Mouse (Mus musculus): Measurements from ENCODE around the gene 1600002K03Rik.
"Not testable (repeated sequence)": the region's sequence is repeated elsewhere in the genome, so short reads cannot be mapped to it uniquely, and the experiment has no call there.

1600002K03Rik gene

DNA sequence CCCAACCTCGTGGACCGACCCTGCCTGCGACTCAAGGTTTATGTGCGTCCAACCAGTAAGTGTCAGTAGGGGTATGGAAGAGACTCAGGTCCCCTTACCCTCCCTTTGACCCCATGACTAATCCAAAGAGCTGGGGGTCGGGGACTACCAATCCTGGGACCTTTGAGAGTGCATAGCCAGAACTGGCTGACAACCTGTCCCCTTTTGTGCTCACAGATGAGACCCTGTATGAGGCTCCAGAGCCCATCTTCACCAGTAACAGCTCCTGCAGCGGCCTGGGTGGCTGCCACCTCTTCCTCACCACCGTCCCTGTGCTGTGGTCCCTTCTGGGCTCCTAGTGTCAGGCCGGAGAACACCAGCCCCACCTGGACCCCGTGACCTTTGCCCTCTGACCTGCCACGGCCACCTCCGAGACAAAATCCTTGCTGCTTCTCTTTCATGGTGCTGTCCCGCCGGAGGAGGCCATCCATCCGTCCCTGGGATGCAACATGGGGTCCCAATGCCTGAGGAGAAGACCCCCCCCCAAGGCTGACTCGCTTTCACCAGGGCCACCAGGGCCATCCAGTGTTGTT lies 15.8 kb downstream of the 1600002K03Rik start:
- DNase-seq (ENCODE audit: low read depth): no peak

DNA sequence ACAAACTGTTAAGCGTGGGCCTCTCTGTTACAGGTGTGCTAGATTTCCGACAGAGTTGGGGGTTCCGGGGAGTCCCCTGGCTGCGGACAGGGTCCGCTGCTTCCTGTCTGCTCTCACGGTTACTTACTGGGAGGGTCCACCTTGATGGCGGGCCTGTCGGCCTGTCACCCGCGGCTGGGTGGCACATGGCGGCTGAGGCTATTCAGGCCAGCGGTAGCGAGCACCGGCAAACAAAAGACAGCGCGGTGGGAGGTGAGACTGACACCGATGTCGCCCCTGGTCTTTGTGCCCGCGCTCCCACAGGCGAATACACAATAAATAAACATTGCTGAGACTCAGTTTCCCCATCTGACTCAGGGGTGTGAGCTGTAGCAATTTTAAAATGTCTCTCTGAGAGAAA lies 17.3 kb downstream of the 1600002K03Rik start:
- DNase-seq (ENCODE audit: low read depth): no peak

DNA sequence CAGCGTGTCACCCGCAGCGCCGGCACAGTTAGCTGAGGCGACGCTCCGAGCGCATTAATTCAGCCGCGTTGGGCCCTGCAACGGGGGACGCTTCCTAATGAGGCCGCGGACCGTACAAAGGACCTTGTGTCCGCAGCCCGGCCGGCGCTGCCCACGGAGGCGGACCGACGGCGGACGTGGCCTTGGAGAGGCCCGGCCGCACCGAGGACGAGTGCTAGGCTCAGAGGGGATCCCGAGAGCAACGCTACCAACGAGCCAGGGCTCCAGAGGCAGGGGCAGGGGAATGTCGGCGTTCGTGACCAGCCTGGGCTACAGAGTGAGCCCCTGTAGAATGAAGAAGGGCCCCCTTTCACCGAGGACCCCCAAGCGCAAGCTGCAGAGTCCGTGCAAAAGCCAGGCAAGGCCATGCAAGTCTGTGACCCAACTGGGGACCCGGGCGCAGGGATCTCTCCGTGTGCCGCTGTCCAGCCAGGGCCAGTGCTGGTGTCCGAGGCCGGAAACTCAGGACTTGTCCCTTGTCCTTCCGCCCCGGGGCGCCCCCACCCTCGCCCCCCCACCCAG lies 17.8 kb downstream of the 1600002K03Rik start:
- no peak for DNase-seq (ENCODE audit: low read depth)

DNA sequence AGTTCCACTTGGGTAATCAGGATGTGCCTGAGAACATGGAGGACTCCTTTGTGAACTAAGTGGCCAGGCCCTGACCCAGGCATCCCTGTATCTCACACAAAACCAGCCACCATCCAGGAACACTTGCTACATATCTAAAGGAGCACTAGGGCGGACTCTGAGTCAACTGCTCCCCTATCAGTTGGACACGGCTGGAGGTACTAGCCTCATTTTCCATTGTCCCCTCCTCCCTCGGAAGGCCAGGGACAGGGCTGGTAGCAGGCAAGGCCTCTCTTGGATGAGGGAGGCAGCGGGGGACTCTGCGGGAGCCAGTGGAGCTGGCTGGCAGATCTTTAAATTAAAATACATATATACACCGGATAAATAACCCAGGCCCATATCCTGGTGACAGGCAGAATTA lies 21.2 kb downstream of the 1600002K03Rik start:
- no peak for DNase-seq (ENCODE audit: low read depth)

DNA sequence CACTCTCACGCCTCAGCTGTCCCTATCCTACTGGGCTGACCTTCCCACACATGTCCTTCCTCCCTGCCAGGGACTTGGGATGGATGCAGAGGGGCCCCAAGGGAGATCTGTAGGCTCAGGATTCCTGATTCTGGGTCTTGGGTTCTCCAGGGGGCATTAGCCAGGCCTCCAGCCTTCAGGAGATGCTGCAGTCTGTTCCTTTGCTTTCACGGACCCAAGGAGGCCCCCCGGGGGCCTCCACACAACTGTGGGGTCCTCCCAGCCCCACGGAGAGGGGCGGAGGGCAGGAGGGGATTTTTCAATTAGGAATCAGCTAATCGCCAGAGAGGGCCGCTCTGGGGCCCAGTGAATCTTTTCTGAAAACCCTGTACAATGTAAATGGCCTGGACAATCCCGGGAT lies 21.7 kb downstream of the 1600002K03Rik start:
- DNase-seq (ENCODE audit: low read depth): no peak

DNA sequence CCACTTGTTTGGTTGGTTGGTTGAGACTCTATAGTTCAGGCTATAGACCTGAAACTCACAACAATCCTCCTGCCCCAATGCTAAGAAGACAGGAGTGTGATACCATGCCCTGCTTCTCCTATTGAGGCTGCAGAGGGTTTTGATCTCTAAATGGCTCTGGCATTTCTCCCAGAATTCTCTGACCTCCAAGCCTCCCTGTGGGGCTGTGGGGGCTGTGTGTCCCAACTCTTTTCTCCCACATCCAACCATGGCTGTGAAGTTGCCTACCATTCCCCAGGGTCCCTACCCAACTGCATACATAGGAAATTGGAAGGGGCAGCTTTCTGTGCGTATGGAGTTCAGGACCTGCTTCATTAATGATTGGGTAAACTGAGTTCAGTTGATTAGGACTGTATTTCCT lies 23.4 kb downstream of the 1600002K03Rik start:
- no peak for DNase-seq (ENCODE audit: low read depth)

DNA sequence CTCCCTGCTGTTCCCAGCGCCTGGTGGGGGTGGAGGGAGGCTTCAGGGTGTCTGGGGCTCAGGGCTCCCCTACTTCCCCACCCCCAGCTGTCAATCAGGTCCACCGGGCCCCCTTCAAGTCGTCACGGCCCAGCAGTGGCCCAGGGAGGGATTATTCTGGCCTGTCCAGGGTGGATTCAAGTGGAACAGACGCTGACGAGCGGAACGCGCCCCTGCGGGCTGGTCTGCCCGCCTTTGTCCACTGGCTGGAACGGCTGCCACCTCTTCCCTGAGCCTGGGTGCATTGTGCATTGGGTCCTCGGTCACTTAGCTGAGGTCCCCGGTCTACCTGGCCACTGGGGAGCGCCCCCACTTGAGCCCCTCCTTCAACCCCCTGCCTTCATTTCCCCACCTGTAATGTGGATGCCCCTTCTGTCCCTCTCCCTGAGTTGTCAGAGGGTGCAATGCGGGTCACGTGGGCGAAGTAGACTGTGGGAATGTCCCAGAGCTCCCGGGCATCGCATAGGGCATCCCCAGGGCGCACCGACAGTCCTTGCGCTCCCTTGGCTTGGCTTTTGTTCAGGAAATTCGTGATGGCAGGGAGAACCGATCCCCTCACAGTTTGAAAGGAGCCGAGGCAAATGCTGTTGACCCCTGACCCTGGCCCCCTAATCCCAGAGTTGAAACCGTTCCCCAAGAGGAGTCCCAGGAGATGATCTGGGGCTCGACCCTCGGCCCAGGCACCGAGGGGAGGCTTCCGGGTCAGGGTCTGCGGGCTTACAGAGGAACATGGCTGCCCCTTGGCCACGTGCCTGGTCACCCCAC lies 24.2 kb downstream of the 1600002K03Rik start:
- no peak for DNase-seq (ENCODE audit: low read depth)

DNA sequence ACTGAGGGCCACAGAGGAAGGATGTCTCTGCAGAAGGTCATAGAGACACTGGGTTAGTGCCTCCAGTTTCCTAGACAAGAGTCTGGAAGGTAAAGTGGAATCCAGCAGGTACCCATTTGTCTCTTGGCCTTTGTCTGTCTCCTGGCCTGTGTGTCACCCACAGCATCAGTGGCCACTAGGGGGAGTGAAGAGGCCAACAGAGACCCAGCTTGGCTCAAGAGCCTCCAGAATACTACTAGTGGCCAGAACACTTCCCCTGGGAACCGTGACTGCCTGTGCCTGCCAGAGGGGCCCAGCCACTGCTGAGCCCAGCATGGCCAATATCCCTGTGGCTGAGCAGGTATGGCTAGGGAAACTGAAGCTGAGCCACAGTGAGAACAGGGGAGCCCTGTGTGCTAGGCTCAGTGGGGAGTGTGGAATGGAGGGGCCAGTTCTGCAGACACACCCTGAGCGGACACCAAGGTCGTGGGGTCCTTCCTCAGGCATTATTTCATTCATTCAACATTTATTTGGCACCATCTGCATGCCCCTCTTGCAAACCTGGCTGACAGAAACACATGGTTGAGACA lies 26.8 kb downstream of the 1600002K03Rik start:
- peak; percentile 85 for DNase-seq (ENCODE audit: low read depth)

DNA sequence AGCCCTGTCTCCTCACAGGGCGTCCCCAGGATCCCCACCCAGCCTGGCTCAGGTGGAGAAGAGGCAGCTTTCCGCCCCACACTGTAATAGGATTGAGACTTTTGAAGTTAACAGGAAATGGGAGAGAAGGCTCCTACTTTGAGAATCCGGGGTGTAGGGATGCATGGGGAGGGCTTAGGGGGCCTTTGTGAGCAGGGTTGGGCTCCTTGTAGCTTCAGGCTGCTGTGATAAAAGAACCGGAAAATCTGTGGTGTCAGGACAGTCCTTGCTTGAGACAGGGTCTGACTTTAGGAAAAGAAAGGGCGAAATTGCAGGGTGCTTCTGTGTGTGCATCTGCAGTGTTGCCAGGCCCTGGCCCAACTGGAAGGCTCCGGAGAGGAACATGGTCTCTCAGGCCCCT lies 27.7 kb downstream of the 1600002K03Rik start:
- DNase-seq (ENCODE audit: low read depth): no peak

DNA sequence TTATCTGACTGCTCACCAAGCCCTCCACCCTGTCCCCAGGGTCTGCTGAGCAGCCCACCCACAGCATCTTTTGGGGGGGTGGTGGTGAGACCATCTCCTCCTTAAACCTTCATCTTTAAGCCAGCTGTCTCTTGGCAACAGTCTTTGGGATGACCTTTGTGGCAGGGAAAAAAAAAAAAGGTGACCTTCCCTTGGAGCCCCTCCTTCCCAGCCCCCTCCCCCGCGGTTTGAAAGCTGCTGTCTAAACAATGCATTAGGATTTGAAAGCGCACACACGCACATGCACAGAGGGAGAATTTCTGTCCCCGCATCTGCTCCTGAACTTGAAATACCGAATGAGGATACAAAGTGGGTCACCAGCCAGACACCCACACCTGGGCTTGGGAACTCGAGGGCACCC lies 31.3 kb downstream of the 1600002K03Rik start:
- no peak for DNase-seq (ENCODE audit: low read depth)

DNA sequence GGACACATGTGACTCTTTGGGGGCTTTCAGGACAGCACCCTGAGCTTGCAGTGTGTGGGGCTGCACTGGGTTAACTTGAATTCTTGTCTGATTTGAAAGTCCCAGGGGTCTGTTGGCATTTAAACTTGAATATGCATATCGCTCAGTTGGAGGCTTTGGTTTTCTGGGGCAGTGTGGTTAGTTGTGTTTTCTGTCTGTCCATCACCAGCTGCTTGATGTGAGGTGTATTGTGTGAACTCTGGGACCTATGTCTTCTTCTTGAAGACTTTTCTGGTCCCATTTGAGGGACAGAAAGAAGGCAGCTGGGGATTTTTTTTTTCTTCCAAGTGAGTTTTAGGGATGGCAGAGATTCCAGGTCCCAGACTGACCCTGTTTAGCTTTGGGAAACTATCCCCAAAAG lies 34.5 kb downstream of the 1600002K03Rik start:
- DNase-seq (ENCODE audit: low read depth): no peak

DNA sequence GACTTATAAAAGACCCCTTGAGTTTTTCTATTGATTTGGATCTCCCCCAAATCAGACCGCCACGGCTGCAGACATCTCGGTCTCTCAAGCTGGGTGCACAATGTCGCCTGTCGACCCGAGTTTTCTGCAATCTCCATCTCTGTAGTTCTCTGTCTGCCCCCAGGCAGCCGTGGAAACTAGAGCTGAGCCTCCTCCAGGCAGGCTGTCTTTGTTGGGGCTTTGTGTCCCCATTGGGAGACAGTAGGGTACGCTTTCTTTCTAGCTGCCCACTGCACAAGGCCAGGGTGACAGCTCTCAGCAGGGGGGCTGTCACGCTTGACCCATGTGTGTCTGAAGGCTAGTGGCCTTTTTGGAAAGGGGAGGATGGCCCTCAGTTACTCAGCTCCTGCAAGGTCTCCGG lies 34.9 kb downstream of the 1600002K03Rik start:
- no peak for DNase-seq (ENCODE audit: low read depth)

DNA sequence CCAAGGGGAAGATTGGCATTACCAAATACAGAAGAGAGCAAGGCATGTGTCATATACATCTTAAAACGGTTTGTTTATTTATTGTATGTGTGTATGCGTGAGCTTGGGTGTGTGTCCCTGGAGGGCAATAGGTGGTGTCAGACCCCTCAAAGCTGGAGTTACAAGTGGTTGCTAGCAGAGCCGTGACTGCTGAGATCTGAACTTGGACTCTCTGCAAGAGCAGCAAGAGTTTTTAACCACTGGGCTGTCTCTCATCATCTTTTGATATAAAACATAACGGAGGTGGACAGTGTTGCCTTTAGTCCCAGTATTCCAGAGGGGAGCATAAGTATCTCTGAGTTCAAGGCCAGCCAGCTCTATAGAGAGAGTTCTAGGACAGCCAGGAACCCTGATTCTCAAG lies 35.5 kb downstream of the 1600002K03Rik start:
- no peak for DNase-seq (ENCODE audit: low read depth)

DNA sequence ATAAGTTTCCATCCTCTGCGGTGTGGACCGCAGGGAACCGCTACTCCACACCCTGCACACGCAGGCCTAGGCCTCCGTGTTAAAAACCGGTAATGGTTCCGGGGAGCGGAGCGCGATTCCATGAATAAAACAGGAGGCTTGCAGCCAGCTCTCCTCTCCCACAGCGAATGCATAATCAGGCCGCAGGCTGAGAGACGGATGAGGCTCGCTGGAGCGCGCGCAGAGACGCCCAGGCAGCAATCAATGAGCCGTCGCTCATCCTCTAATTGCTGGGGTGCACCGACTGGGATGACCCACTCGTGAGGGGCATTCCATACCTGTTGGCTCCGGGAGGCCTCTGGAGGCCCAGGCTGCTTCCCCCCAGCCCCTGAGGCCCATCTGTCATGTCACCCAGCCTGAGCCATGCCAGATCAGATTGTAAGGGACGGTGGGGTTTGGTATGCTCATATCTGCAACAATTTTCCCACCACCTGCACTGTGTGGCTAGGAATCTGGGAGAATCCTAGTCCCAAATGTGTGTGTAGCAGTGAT lies 36.2 kb downstream of the 1600002K03Rik start:
- no peak for DNase-seq (ENCODE audit: low read depth)

DNA sequence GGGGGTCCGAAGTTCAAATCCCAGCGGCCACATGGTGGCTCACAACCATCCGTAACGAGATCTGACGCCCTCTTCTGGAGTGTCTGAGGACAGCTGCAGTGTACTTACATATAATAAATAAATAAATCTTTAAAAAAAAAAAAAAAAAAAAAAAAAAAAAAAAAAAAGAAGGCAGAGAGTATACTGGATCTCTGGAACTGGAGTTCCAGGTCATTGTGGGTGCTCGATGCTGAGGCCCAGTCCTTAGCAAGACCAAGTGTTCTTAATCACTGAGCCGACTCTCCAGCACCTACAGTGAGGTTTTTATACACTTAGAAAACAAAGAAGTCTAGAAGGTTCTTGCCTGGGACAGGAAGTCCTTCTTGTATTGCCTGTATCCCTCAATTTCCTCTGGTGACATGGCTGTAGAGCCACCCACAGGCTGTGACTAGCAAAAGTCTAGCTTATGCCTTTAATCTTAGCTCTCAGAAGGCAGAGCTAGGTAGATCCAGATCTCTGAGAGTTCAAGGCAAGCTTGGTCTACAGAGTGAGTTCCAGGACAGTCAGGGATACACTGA lies 38.9 kb downstream of the 1600002K03Rik start:
- DNase-seq (ENCODE audit: low read depth): not testable (repeated sequence)

DNA sequence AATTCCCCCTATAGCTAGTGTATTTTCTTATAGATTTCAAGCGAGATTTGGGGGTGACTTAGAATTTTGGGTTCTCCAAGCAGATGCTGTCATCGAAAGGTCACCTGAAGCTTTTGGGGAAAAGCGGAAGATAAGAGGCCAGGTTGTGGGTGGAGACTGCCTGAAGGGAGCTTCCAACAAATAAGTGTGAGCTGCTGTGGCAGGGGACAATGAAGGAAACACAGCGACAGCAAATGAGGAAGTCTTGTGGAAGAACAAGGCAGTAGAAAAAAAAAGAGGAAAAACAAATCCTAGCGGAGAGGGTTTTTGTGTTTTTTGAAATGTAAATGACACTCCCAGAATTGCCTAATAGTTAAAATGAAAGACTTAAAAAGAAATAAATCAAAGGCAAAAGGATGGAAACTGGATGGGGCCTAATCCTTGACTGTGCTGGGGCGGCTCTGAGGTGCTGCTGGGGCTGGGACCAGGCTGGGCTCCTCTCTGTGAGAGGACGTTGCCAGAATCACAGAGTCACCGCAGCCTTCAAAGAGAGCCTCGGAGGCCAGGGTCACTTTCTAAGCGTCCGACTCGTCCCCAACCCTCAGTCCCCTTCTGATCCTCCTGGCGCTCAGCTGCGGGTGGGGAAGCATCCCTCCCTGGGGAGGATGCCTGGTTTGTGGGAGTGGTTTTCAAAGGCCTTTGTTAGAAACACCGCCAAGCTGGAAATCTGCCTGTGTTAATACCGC lies 42.5 kb downstream of the 1600002K03Rik start:
- no peak for DNase-seq (ENCODE audit: low read depth)

DNA sequence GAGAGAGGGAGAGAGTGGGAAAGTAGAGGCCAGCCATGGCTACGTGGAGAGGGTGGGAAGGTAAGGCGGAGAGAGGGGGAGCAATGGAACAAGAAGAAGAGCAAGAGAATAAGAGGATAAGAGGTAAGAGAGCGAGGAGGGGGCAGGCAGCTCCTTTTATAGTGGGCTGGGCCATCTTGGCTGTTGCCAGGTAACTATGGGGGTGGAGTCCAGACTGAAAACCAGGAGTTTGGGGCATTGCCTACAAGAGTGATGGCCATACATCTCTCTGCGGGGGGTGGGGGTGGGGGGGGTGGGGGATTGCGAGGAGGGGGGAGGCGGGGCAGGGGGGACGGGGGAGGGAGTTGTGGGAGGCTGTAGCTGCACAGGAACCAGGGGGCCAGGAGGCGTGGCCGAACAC lies 47.9 kb downstream of the 1600002K03Rik start:
- no peak for DNase-seq (ENCODE audit: low read depth)

DNA sequence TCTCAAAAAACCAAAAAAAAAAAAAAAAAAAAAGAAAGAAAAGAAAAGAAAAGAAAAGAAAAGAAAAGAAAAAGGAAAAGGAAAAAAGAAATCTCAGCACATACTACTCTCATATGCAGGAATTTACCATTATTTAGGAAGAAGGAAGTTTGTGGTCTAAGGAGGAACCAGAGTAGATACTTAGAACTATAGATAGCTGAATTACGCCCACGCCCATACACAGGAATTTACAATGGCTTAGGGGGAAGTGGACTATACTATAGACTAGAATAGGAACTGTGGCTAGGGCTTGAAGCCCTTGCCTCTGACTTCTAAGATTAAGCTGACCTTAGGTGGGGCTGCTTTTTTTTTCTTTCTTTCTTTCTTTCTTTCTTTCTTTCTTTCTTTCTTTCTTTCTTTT lies 50.4 kb downstream of the 1600002K03Rik start:
- DNase-seq (ENCODE audit: low read depth): not testable (repeated sequence)
